Mouse (Mus musculus) heart, embryonic 15.5 days (tissue): ENCODE data around the gene Abcb10. TPM values are rescaled to one million over a fixed set of nuclear protein-coding genes. Genes with fewer than 3 reads are reported as not detected.
"Not testable (repeated sequence)": the region's sequence is repeated elsewhere in the genome, so short reads cannot be mapped to it uniquely, and the experiment has no call there.

ENCODE experiments used
- ATAC-seq: fragments of 200-750 bp; cut with Nextera tagmentation; replicated peaks from 2 replicates; pipeline ENCODE4 v1.8.0; 2017; ENCODE audit warnings: low read depth, moderate TSS enrichment; ENCODE audit not compliant: insufficient number of reproducible peaks, insufficient read depth, low FRiP score
- H3K27ac ChIP-seq: fragments of 300-500 bp; sonication (generic); 2 replicates; pipeline ENCODE4 v1.5.1; 2015; ENCODE audit warnings: mild to moderate bottlenecking, inconsistent platforms
- H3K27me3 ChIP-seq: fragments of 300-500 bp; sonication (generic); 2 replicates; pipeline ENCODE4 v1.6.1; 2015; ENCODE audit warnings: inconsistent platforms
- H3K36me3 ChIP-seq: fragments of 300-500 bp; sonication (generic); 2 replicates; pipeline ENCODE4 v1.6.1; 2015; ENCODE audit warnings: mild to moderate bottlenecking, inconsistent platforms
- H3K4me1 ChIP-seq: fragments of 300-500 bp; sonication (generic); replicated peaks from 2 replicates; pipeline ENCODE4 v1.6.1; 2015; ENCODE audit warnings: inconsistent platforms
- H3K4me2 ChIP-seq: fragments of 300-500 bp; sonication (generic); 2 replicates; pipeline ENCODE4 v1.6.1; 2015; ENCODE audit warnings: inconsistent platforms, mild to moderate bottlenecking, moderate library complexity
- H3K4me3 ChIP-seq: fragments of 300-500 bp; sonication (generic); 2 replicates; pipeline ENCODE4 v1.5.1; 2015; ENCODE audit warnings: mild to moderate bottlenecking, inconsistent platforms
- H3K9ac ChIP-seq: fragments of 300-500 bp; sonication (generic); 2 replicates; pipeline ENCODE4 v1.6.1; 2015; ENCODE audit warnings: mild to moderate bottlenecking, inconsistent platforms
- H3K9me3 ChIP-seq: fragments of 300-500 bp; sonication (generic); replicated peaks from 2 replicates; pipeline ENCODE4 v1.6.1; 2016; ENCODE audit warnings: inconsistent platforms
- WGBS: fragments of 180-500 bp; shearing (Covaris S2); methylation state at CpG from one replicate; pipeline ENCODE4 v1.1.7; 2015; ENCODE audit warnings: mixed read lengths; 5-methylcytosine and 5-hydroxymethylcytosine counted together
- polyA plus RNA-seq: library from polyadenylated mRNA; unstranded; fragments of >200 nt; fragmentation: Nextera tagmentation; extraction: Ambion mirVana; gene quantifications from 2 replicates; pipeline ENCODE4 v1.2.1, GENCODE M21; 2015

Abcb10 gene
- polyA plus RNA-seq, 1 experiment from 2014 or later, result 17.1 TPM

- H3K27me3 ChIP-seq, result no peaks in the 10 kb centered on the region
- 63% methylated on average over 4 of the region's 4 CpGs for WGBS
- ATAC-seq, result no peak
- H3K9ac ChIP-seq, result no peak overlapping the region
- no peaks in the 10 kb centered on the region for H3K9me3 ChIP-seq
- peaks cover 41% of the 10 kb centered on the region for H3K4me1 ChIP-seq
- no peaks in the 10 kb centered on the region for H3K36me3 ChIP-seq
- H3K4me2 ChIP-seq, result no peak overlapping the region
- H3K27ac ChIP-seq, result no peak overlapping the region
- no peak overlapping the region for H3K4me3 ChIP-seq
These were observed 2.7 kb downstream of the Abcb10 start for GRCm38 (mm10) chr8:123980239-123980638.

GRCm38 (mm10) chr8:123978926-123979325 lies 4.0 kb downstream of the Abcb10 start:
- H3K27ac ChIP-seq, result peak overlapping the region; percentile 65
- 29% methylated on average over 8 of the region's 8 CpGs for WGBS
- no peaks in the 10 kb centered on the region for H3K36me3 ChIP-seq
- H3K9ac ChIP-seq, result no peak overlapping the region
- H3K4me2 ChIP-seq, result peak overlapping the region; percentile 31
- H3K27me3 ChIP-seq, result no peaks in the 10 kb centered on the region
- H3K4me1 ChIP-seq, result peaks cover 41% of the 10 kb centered on the region
- no peak for ATAC-seq
- H3K4me3 ChIP-seq, result 0 out of 2 replicates have a peak overlapping the region, but pooled peaks have one; percentile 10
- H3K9me3 ChIP-seq, result no peaks in the 10 kb centered on the region

- Histone ChIP-seq H3K27me3 (no peaks in the 10 kb centered on the region), H3K4me1 (peaks cover 39% of the 10 kb centered on the region), H3K4me3 (peak overlapping the region; percentile 10; the same call in 1 of the 2 replicates), H3K27ac (peak overlapping the region; percentile 65), H3K4me2 (peak overlapping the region; percentile 31), H3K36me3 (no peaks in the 10 kb centered on the region), H3K9me3 (no peaks in the 10 kb centered on the region), H3K9ac (0 out of 2 replicates have a peak overlapping the region, but pooled peaks have one; percentile 2)
- WGBS, result 19% methylated on average over 14 of the region's 14 CpGs
- no peak for ATAC-seq
These were observed 4.6 kb downstream of the Abcb10 start for GRCm38 (mm10) chr8:123978166-123978838.

GRCm38 (mm10) chr8:123977499-123977898 lies 5.4 kb downstream of the Abcb10 start:
- Histone ChIP-seq H3K36me3 (no peaks in the 10 kb centered on the region), H3K9ac (no peak overlapping the region), H3K4me1 (peaks cover 38% of the 10 kb centered on the region), H3K9me3 (no peaks in the 10 kb centered on the region), H3K4me2 (peak overlapping the region; percentile 31; the same call in 1 of the 2 replicates), H3K27me3 (no peaks in the 10 kb centered on the region), H3K4me3 (no peak overlapping the region), H3K27ac (no peak overlapping the region; the same call in 1 of the 2 replicates)
- 83% methylated on average over 4 of the region's 4 CpGs for WGBS
- no peak for ATAC-seq

GRCm38 (mm10) chr8:123973495-123973894 lies 9.4 kb downstream of the Abcb10 start:
- H3K4me2 ChIP-seq, result no peak overlapping the region
- 72% methylated on average over 1 of the region's 1 CpGs for WGBS

GRCm38 (mm10) chr8:123966896-123967295 lies 16.0 kb downstream of the Abcb10 start:
- Histone ChIP-seq H3K4me3 (no peak overlapping the region), H3K36me3 (peaks cover 26% of the 10 kb centered on the region), H3K4me2 (no peak overlapping the region), H3K27ac (no peak overlapping the region), H3K9me3 (no peaks in the 10 kb centered on the region), H3K27me3 (no peaks in the 10 kb centered on the region), H3K4me1 (no peaks in the 10 kb centered on the region), H3K9ac (no peak overlapping the region)
- no peak for ATAC-seq
- 64% methylated on average over 2 of the region's 2 CpGs for WGBS

More at GRCm38 (mm10) chr8:123973495-123973894, 9.4 kb downstream of the Abcb10 start:
- Histone ChIP-seq H3K9me3 (no peaks in the 10 kb centered on the region), H3K9ac (no peak overlapping the region), H3K4me1 (peaks cover 12% of the 10 kb centered on the region), H3K27me3 (no peaks in the 10 kb centered on the region), H3K4me3 (no peak overlapping the region), H3K27ac (no peak overlapping the region), H3K36me3 (no peaks in the 10 kb centered on the region)
- no peak for ATAC-seq

- Histone ChIP-seq H3K9ac (no peak overlapping the region), H3K27me3 (no peaks in the 10 kb centered on the region), H3K4me1 (no peaks in the 10 kb centered on the region), H3K27ac (no peak overlapping the region), H3K4me3 (no peak overlapping the region), H3K9me3 (no peaks in the 10 kb centered on the region), H3K36me3 (peaks cover 58% of the 10 kb centered on the region), H3K4me2 (no peak overlapping the region)
- WGBS, result 85% methylated on average over 1 of the region's 1 CpGs
- ATAC-seq, result no peak
These were observed 21.6 kb downstream of the Abcb10 start for GRCm38 (mm10) chr8:123961371-123961770.

GRCm38 (mm10) chr8:123960556-123960955 lies 22.4 kb downstream of the Abcb10 start:
- not testable (repeated sequence) for H3K9me3 ChIP-seq, H3K4me1 ChIP-seq, H3K27me3 ChIP-seq, H3K27ac ChIP-seq, H3K4me2 ChIP-seq, H3K9ac ChIP-seq, ATAC-seq, H3K4me3 ChIP-seq
- 86% methylated on average over 5 of the region's 5 CpGs for WGBS
- peaks cover 56% of the 10 kb centered on the region for H3K36me3 ChIP-seq

- H3K36me3 ChIP-seq, result peaks cover 56% of the 10 kb centered on the region
- no peak overlapping the region for H3K4me3 ChIP-seq
- no peaks in the 10 kb centered on the region for H3K9me3 ChIP-seq
- no peaks in the 10 kb centered on the region for H3K4me1 ChIP-seq
- H3K4me2 ChIP-seq, result no peak overlapping the region
- no peak overlapping the region for H3K27ac ChIP-seq
- H3K27me3 ChIP-seq, result no peaks in the 10 kb centered on the region
- 78% methylated on average over 9 of the region's 9 CpGs for WGBS
- no peak for ATAC-seq
- H3K9ac ChIP-seq, result no peak overlapping the region
These were observed 22.9 kb downstream of the Abcb10 start for GRCm38 (mm10) chr8:123960056-123960455.

GRCm38 (mm10) chr8:123959473-123959872 lies 23.4 kb downstream of the Abcb10 start:
- no peak for ATAC-seq
- WGBS, result 88% methylated on average over 6 of the region's 6 CpGs
- peaks cover 55% of the 10 kb centered on the region for H3K36me3 ChIP-seq
- no peak overlapping the region for H3K27ac ChIP-seq
- no peaks in the 10 kb centered on the region for H3K27me3 ChIP-seq
- no peak overlapping the region for H3K4me2 ChIP-seq
- no peaks in the 10 kb centered on the region for H3K9me3 ChIP-seq
- no peak overlapping the region for H3K4me3 ChIP-seq
- H3K9ac ChIP-seq, result no peak overlapping the region
- H3K4me1 ChIP-seq, result no peaks in the 10 kb centered on the region

GRCm38 (mm10) chr8:123958130-123958529 lies 24.8 kb downstream of the Abcb10 start:
- Histone ChIP-seq H3K36me3 (peaks cover 58% of the 10 kb centered on the region), H3K4me1 (no peaks in the 10 kb centered on the region), H3K4me2 (no peak overlapping the region), H3K9me3 (no peaks in the 10 kb centered on the region), H3K27me3 (no peaks in the 10 kb centered on the region), H3K9ac (no peak overlapping the region), H3K27ac (no peak overlapping the region), H3K4me3 (no peak overlapping the region)
- no peak for ATAC-seq
- 68% methylated on average over 17 of the region's 17 CpGs for WGBS

- peaks cover 39% of the 10 kb centered on the region for H3K36me3 ChIP-seq
These were observed 28.7 kb downstream of the Abcb10 start for GRCm38 (mm10) chr8:123954246-123954645.

More at GRCm38 (mm10) chr8:123954246-123954645, 28.7 kb downstream of the Abcb10 start:
- Histone ChIP-seq H3K4me2 (no peak overlapping the region), H3K9me3 (no peaks in the 10 kb centered on the region), H3K27ac (no peak overlapping the region), H3K4me3 (no peak overlapping the region), H3K9ac (no peak overlapping the region), H3K27me3 (no peaks in the 10 kb centered on the region), H3K4me1 (peaks cover 3% of the 10 kb centered on the region; the same call in 1 of the 2 replicates)
- WGBS, result 92% methylated on average over 8 of the region's 8 CpGs
- ATAC-seq, result no peak
